Mouse (Mus musculus) spleen, postnatal 4 days (tissue): ENCODE data around the gene Def6.
"Not testable (repeated sequence)": the region's sequence is repeated elsewhere in the genome, so short reads cannot be mapped to it uniquely, and the experiment has no call there.

ENCODE experiments used
- DNase-seq, 2 experiments: peaks; one replicate each; pipeline ENCODE4 v3.0.0; 2022; ENCODE audit warnings: low spot score in 2 of 2

Def6 gene

DNA sequence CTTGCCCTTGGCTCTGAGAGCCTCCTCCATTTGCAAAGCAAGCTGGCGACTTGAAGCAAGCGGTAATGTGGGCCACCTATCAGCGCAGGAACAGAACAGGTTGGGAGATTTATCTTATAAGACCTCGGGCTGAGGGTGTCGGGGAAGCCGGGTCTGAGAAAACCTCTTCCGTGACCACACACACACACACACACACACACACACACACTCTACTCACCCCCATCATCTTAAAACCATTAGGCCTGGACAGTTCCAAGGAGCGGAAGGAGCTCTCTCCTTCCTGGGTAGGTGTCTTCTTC is 685 bp downstream of the Def6 start:
- DNase-seq = no peak

DNA sequence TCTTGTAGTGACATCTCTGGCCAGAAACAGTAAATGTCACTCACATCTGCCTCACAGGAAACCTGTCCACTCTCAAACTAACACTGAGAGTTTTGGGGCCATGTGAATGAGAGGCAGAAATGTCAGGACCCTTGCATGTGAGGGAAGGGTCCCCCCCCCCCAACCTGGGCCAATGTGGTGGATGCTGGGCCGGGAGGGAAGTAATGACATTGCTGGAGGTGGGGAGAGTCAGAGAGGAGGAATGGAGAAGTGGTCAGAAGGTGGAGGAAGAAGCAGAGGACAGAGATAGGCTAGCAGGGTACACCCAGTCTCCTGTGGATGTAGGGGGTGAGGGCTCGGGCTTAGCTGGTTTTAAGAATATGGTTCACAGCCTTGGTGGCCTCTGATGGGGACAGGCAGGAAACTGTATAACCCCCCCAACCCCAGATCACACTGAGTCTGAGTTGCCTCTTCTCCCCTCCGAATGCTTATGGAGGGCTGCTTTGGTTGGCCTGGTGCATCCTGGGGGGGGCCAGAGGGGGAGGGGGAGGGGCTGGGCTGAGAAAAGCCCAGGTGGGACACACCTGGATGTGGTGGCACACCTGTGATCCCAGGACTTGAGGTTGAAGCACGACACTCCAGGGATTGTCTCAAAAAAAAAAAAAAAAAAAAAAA is 2.0 kb downstream of the Def6 start:
- peak in 1 of 2 experiments; percentile 28 for DNase-seq

DNA sequence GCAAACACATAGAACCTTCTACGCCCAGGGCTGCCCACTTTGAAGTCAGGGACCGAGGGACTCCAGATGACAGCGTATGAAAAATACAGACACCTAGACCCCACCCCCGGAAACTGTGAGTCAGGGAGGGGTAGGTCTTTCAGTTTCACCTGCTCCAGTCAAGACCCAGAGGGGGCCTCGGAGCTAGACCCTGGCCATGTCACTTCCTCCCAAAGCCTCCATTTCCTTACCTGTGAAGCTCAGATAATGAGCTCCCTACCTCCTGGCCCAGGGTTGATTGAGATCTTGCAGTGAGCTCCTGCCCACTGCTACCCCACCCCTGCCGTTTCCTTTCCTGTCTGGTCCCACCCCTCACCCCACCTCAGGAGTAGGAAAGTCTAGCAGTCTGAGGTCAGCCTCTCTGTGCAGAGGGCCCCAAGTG is 4.4 kb downstream of the Def6 start:
- DNase-seq = peak in 1 of 2 experiments; percentile 49

DNA sequence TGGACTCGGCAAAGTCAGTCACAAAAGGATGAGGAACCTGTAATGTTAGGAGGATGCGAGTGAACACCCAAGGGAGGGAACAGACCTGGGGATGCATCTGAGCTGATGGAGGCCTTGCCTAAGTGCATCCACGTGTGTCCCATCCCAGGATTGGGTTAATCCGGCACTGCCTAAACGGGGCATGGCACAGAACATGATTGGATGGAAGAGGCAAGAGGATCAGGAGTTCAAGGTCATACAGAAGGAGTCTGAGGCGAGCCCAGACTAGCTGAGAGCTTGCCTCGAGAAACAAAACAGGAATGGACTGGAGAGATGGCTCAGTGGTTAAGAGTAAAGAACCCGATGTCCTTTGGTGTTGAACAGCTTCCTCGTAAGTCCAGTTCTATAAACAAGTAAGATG is 4.8 kb downstream of the Def6 start:
- no peak for DNase-seq

DNA sequence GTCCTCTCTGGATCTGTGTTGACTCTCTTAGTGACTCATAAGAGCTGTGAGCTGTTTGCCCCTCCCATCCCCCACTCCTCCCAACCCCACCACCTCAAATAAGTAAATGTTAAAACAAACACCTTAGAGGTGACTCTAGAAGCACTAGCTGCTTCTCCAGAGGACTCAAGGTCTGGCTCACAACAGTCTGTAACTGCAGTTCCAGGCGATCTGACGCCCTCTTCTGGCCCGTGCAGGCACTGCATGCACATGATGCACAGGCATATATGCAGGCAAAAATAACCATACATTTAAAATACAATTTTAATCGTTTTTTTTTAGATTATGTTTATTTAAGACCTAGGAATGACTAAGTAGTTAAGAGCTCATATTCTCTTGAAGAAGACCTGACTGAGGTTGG is 5.7 kb downstream of the Def6 start:
- peak; percentile 57 to 82 for DNase-seq

DNA sequence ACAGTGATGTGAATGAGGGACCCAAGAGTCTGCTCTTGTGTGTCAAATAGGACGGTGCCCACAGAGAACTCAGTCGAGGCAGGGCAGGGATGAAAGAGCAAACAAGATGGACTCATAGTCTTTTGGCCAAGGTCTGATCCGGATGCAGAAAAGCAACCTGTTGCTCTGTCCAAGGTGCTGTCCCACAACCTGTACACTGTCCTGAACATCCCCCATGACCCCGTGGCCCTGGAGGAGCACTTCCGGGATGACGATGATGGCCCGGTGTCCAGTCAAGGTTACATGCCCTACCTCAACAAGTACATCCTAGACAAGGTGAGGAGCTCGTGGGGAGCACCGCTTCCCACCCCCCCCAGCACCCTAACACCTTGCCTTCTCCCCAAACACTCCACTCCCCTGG is 9.2 kb downstream of the Def6 start:
- DNase-seq = no peak

DNA sequence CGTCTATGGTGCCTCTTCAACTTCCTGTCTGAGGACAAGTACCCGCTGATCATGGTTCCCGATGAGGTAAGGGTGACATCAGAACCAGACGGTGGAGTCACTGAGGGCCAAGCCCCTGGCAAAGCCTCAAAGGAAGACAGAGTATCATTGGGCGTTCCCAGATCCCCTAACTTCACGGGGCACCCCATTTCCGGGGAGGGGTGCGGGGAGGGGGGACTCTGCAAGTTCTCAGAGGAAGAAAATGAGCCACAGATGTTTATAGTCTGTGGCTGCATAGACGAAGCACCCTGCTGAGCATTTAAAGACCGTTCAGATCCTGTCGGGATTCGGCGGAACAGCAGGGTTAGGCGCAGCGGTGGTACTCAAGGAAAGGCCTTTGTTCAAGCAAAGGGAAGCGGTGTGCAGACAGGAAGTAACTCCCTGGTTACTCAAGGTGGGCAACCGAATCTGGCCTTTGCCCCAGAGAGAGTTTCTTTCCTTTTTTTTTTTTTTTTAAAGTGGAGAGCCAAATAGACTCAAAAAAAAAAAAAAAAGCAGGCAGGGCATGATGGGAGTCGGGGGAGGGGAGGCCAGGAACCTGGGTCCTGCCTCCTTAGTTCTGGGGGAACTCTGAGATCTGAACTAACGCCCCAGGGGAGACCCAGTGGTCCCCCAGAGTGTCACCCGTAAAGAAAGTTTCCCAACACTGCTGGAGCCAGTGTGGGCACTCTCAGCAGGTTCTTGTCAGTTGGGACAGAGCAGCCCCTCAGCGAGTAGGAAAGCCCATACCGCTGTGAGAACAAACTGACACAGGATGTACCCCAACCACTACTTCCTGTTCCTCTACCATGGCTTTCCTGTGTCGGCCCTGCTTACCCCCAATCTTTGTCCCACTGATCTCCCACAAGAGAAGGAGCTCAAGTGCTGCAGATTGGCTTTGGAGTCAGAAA is 10.4 kb downstream of the Def6 start:
- peak in 1 of 2 experiments; percentile 28 for DNase-seq

GRCm38 (mm10) chr17:28222463-28222862 is 14.9 kb downstream of the Def6 start:
- DNase-seq = not testable (repeated sequence)

DNA sequence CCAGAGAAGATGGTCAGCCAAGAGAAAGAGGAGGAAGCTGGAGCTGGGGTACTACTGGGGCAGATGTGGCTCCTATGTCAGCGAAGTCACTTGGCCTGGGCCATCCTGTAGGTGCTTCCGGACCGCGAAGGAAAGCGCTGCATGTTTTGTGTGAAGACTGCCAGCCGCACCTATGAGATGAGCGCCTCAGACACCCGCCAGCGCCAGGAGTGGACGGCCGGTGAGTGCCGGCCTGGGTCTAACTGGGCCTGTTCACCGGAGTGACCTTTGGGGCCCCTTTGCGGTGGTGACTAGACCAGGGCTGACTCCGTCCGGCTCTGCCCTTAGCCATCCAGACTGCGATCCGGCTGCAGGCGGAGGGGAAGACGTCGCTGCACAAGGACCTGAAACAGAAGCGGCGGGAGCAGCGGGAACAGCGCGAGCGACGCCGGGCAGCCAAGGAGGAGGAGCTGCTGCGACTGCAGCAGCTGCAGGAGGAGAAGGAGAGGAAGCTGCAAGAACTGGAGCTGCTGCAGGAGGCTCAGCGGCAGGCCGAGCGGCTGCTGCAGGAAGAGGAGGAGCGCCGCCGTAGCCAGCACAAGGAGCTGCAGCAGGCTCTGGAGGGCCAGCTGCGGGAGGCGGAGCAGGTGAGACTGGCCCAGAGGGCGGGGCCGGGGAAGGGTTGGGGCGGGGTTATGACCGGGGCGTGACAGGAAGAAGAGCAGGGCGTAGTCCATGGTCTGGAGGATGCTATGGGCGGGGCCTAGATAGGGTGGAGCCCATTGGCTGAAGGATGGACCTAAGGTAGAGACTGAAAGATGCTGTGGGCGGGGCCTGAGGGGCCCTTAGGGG is 16.2 kb downstream of the Def6 start:
- DNase-seq = peak; percentile 96 to 97

DNA sequence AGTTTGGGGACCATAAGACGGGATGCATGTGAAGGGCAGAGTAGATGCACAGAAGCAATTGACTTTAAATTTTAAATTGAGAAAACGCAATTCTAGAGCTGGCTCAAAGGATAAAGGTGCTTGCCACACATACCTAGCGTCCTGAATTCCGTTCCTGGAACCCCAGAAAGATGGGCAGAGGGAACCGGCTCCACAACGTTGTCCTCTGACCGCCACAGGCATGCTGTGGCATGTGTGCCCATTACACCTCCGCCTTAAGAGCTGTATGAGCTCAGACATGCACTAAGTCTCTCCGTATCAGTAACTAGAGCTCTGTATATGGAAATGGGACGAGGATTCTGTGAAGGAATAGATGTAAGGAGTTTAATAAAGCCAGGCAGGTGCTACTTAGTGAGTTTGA is 17.0 kb downstream of the Def6 start:
- no peak for DNase-seq

DNA sequence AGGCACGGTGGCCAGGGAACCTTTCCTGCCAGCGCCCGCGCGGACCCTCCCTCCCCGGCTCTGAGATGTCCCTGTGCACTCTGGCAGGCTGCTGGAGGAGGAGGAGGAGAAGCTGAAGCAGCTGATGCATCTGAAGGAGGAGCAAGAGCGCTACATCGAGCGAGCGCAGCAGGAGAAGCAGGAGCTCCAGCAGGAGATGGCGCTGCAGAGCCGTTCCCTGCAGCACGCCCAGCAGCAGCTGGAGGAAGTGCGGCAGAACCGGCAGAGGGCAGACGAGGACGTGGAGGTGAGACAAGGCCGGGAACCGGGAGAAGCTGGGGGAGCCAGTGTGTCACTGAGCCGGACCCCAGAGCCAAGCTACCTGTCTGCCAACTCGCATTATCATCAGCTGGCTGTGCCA is 18.4 kb downstream of the Def6 start:
- DNase-seq = peak; percentile 83 to 89

DNA sequence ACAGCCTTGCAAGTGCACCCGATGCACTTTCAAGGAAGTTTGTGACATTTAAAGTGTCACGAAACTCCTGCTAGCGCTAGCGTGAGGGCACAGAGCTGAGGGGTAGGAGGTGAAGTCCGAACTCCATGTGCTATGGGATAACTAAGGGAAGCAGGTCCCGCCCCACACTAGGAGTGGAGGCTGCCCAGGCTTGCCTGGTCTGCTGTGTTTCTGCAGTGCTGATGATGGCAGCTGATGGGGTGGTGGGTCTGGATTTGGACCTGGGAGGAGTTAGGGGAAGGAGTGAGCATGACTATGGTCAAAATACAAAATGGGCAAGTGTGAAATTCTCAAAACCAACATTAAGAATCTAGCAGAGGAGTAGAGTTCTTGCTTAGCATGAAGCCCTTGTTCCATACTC is 22.9 kb downstream of the Def6 start:
- DNase-seq = no peak

- DNase-seq = no peak
Observed at GRCm38 (mm10) chr17:28231026-28231736, 23.6 kb downstream of the Def6 start.

DNA sequence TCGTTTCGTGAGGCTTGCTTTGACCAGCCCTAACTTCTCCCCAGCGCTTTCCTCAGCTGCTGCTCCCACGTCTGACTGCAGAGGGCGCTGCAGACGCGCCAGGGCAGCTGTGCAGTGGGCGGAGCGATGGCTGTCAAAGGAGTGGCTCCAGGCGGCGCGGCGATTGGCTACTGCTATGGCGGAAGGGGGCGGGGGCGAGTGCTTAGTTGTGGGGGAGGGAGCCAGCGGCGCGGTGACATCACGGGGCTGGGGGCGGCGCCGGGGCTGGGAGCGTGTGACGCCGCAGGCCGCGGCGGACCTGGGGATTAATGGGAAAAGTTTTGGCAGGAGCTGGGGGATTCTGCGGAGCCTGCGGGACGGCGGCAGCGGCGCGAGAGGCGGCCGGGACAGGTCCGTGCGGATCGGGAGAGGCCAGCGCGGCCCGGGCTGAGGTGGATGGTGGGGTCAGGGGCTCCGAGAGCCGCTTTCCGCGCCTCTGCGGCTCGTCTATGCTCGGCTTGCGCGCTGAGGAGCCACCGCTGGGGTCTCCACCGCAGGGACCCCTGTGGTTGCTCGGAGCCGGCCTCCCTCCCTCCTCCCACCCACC is 25.0 kb downstream of the Def6 start, which contains the start of gene Ppard:
Ppard (plus strand) TSS at position 226 of the 586 bp plus-strand sequence.
- peak; percentile 98 to 100 for DNase-seq

- DNase-seq = no peak
Observed at GRCm38 (mm10) chr17:28233091-28233731, 25.6 kb downstream of the Def6 start.

- no peak for DNase-seq
Observed at GRCm38 (mm10) chr17:28234641-28235040, 27.1 kb downstream of the Def6 start.

DNA sequence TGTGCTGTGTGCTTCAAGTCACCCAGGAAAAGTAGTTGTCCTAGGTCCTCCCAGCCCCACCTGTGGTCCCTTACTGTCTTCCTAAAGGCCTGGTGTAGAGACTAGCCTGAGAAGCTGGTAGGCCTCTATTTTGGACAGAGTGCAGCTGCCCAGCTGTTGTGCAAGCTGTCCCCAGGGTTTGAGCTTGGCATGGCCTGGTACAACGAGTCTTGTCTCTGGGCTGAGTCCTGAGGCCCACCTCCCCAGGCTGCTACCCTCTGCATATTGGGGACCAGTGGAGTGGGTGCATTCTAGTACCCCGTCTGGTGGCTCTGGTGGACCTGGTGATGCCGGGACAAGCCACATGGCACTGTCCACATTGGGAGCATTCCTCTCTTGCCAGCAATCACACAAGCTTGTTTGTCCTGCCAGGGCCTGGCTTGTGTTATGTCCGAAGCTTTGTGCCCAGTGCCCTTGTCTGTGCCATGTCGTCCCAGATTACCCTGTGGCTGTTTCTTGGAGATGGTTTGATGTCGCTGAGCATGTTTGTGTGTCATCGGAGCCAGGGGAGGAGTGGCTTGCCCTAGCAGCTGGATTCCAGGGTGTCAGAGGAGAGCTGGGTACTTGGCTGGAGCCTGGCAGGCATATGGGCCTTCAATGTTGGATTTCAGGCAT is 28.5 kb downstream of the Def6 start:
- DNase-seq = no peak

DNA sequence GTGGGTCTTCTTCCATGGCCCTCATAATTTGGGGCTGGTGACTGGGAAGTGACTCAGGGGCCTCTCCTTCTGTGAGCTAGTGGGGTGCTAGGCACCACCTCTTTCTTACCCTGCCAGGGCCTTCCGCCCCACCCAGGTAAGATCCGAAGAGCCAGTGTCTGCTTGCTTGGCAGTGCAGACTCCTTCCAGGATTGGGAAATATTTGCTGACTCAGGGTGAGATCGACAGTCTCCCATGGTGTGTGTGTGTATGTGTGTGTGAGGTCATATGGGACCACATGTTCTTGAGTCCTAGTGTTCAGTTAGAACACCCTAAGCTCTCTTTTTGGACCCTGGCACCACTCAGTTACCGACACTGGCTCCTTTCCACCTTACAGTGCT is 29.0 kb downstream of the Def6 start:
- no peak for DNase-seq

DNA sequence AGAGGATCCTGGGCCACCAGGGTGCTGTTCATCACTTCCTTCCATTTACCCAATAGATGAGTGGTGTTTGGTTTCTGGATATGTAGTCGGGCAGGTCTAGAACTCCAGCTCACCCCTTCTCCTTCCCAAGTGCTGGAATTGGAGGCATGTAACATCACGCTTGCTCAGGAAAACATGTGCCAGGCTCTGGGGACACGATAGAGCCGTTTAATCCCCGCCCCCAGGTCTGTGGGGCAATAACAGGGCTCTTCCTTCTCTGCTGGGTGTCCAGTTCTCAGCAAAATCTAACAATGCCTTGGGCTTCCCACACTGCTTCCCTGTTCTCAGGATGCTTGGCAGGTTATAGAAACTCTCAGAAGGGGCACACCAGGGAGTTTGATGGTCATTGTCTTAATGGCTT is 29.8 kb downstream of the Def6 start:
- no peak for DNase-seq

DNA sequence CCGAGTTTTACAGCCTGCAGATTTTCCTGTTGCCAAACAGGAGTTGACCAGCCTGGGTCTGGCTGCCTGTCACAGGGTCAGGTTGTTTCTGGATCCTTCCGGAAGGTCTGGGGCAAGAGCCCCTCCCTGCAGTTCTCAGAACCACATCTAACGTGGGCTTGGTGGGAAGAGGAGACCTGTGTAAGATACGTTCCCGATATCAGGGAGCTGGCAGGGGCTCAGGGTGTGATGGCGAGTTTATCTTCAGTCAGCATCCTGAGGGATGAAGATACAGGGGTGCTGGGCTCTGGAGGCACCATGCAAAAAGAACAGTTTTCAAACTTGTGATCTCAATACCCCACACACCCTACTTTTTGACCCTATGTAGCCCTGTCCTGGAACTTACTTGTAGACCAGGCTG is 30.3 kb downstream of the Def6 start:
- DNase-seq = no peak
